Mouse (Mus musculus): ENCODE data around the gene Olfr822. TPM values are rescaled to one million over a fixed set of nuclear protein-coding genes. Genes with fewer than 3 reads are reported as not detected.
"Not testable (repeated sequence)": the region's sequence is repeated elsewhere in the genome, so short reads cannot be mapped to it uniquely, and the experiment has no call there.

Olfr822 gene
- not detected in 2 replicates for polyA plus RNA-seq (2012)

DNA sequence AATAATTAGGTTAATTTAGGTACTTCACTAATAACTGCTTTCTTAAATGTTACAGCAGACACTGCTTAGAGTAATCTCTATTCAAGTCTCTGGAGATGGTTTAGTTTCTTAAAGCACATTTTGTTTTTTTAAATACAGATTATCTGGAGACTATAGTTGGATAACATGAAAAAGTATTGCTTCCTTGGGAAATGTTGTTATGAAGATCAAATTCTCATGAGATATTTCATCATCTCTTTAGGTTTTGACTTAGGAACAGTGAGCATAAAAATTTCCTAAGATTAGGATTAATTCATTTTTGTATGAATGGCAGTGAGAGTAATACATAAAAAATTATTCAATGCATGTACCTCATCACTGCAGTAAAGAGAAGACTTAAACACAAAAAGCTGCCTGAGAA, at the start of gene Olfr822:
Gene Olfr822 (plus strand): TSS at position 301 of the 400 bp plus-strand sequence.
- no peak for TF ChIP-seq GATA1 (IDR thresholded peaks at IDR 0.05; ENCODE audit: low read length)

DNA sequence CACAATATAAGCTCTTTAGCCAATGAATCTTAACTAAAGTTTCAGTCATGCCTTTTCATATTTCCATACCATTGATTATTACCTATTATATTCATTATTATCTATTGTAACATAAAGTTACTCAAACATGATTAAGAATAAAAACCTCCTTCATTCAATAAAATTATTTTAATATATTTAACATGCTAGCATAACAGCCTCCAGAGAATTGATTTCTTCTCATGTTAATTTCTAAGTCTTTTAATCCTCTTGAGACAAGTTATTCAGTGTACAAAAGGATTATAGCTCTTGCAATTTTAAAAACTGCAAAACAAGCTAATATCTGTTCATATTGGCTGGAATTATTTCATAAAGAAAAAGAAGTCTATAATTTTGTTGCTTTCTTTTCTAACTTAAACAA, 41.0 kb upstream of the Olfr822 start, which contains the start of gene Olfr821:
Gene Olfr821 (plus strand): TSS at position 301 of the 400 bp plus-strand sequence.
- no peak for TF ChIP-seq GATA1 (IDR thresholded peaks at IDR 0.05; ENCODE audit: low read length)

DNA sequence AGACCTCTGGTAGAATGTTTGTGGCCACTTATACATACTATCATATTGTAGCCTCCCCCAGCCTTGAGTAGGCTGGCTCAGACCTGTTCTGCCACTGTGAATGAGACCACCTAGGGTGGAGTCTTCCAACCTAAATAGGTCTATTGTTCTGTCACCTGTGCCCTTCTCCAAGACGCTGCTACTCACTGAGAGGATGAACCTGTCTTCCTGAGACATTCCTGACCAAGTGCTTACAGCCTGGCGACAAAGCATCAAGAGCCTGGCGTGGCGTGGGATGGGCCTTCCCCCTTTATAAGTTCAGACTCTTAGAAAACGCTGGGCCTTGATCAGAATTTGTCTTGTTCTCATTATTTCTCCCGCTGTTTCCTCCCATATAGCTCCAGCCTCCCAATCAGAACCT, 33.9 kb upstream of the Olfr822 start:
- TF ChIP-seq GATA1 (IDR thresholded peaks at IDR 0.05; ENCODE audit: low read length), result no peak

DNA sequence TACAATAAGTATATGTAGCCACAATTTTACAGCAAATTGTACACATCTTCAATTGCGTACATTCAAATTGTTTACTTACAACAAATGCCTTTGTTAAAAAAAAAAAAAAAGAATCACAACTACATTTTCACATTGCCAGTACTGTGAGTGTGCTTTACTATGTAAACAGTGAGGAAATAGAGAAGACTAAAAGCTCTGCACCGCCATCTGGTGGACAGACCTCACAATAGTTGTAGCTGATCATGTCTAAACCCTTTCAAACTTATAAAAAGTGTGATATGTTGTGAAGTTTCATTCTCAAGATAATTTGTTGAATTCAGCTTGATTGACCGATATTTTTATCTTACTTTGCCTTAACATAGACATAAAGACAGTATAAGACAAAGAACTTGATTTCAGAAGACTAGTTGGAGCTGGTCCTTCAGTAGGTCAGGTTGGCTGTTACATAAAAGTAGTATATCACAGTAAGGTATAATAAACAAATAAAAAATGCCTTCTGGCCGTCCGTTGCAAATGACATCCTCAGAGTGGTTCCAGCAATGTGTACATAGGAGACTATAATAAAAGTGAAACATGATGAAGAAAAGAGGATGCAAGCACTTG, 21.9 kb downstream of the Olfr822 start:
- no peak for TF ChIP-seq GATA1 (IDR thresholded peaks at IDR 0.05; ENCODE audit: low read length)

DNA sequence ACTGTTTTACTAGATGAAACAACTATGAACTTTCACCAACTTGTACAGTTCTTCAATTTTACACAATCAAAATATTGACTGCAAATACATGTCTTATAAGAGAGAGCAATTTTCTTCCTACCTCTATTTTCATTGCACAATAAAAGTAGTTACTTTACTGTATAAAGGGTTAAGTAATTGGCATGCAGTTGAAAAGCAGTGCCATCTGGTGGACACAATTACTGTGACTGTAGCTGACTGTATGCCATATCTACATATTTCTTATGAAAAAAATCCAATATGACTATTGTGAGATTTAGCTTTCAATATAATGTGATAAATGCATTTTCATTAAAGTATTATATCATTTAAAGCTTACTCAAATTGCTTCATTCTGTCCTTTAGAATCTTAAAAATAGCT, 25.1 kb downstream of the Olfr822 start:
- TF ChIP-seq GATA1 (IDR thresholded peaks at IDR 0.05; ENCODE audit: low read length), result no peak

DNA sequence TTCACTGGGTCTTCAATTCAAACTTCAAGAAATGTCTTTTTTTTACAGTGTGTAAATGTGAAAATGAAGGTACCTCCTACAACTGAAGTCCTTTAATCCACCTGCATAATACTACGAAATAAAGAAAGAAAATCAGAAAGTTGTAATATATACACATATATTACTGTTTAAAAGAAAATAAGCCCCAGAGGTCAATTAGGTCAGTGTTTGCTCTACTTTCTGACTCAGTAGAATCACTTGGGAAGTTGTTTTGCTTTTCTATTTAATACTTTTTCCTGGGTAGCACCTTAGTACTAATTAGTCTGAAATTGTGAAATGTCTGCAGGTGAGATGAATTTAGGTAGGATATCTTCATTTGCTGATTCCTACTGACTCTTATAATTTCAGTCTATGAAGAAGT, 44.3 kb downstream of the Olfr822 start, which contains the start of gene Olfr823:
Gene Olfr823 (minus strand): TSS at position 101 of the 400 bp plus-strand sequence.
- not testable (repeated sequence) for TF ChIP-seq GATA1 (IDR thresholded peaks at IDR 0.05; ENCODE audit: low read length)

Other genes with a start within 250 kb of the Olfr822 start
- gene Olfr812, start 225.1 kb upstream of the Olfr822 start, polyA plus RNA-seq (2012), result not detected in 2 replicates
- not detected in 2 replicates for gene Olfr813, start 215.8 kb upstream of the Olfr822 start, polyA plus RNA-seq (2012)
- not detected in 2 replicates for gene Olfr814, start 191.4 kb upstream of the Olfr822 start, polyA plus RNA-seq (2012)
- gene Olfr815, start 165.3 kb upstream of the Olfr822 start, polyA plus RNA-seq (2012), result not detected in 2 replicates
- not detected in 2 replicates for gene Olfr816, start 155.6 kb upstream of the Olfr822 start, polyA plus RNA-seq (2012)
- gene Olfr818, start 122.1 kb upstream of the Olfr822 start, polyA plus RNA-seq (2012), result not detected in 2 replicates
- not detected in 2 replicates for gene Olfr819, start 103.9 kb upstream of the Olfr822 start, polyA plus RNA-seq (2012)
- gene Olfr247, start 95.1 kb upstream of the Olfr822 start, polyA plus RNA-seq (2012), result not detected in 2 replicates
- gene Gm10310, start 86.1 kb upstream of the Olfr822 start, polyA plus RNA-seq (2012), result not detected in 2 replicates
- not detected in 2 replicates for gene Olfr820, start 58.6 kb upstream of the Olfr822 start, polyA plus RNA-seq (2012)
- not detected in 2 replicates for gene Olfr821, start 40.9 kb upstream of the Olfr822 start, polyA plus RNA-seq (2012)
- not detected in 2 replicates for gene Olfr823, start 44.2 kb downstream of the Olfr822 start, polyA plus RNA-seq (2012)
- gene Olfr824, start 58.8 kb downstream of the Olfr822 start, polyA plus RNA-seq (2012), result not detected in 2 replicates
- not detected in 2 replicates for gene Olfr825, start 95.6 kb downstream of the Olfr822 start, polyA plus RNA-seq (2012)
- not detected in 2 replicates for gene Olfr826, start 113.0 kb downstream of the Olfr822 start, polyA plus RNA-seq (2012)
- not detected in 2 replicates for gene Olfr827, start 143.2 kb downstream of the Olfr822 start, polyA plus RNA-seq (2012)
- not detected in 2 replicates for gene Neurod4, start 209.0 kb downstream of the Olfr822 start, polyA plus RNA-seq (2012)